Mouse (Mus musculus): ENCODE data around the gene Prkcz.

Prkcz gene

GRCm38 (mm10) chr4:155361303-155361791 lies at the start of gene Prkcz:
Prkcz (minus strand) TSS chr4:155361361.
- peak; percentile 28 for DNase-seq

DNA sequence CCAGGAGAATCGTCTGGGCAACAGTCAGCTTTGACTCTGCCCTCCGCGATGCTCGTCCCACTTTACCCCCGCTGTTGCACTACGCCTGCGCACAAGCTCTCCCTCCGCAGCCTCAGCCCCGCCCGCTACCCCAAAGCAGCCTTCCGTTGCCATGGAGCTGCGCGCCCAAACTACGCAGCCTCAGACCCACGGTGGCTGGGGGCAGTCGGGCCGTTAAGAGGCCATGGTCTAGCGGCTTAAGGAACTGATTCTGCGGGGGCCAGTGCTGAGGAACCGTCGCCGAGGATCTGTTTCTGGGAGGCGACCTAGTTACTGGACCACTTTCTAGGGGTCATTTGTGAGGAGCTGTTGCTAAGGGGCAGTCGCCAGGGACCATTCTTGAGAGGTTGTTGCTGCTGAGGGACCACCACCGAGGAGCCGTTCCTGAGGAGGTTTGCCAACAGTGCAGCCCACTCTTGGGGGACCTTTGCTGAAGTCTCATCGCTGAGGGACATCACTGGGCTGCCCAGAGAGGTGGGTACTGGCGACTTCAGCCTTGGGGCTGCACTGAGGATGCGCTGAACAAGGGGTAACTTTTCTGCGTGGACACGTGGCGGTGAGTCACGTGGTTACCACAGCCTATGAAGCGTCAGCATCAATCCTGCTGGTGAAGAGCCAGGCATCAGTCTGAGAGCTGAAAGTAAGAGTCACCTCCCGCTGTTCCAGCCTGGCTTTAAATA lies 48.1 kb upstream of the Prkcz start, which contains the start of gene Cfap74:
Gene Cfap74, plus strand, starts transcription at position 133 of the 719 bp plus-strand sequence.
- DNase-seq = peak; percentile 81

GRCm38 (mm10) chr4:155408695-155409057 lies 47.5 kb upstream of the Prkcz start:
- DNase-seq = no peak

DNA sequence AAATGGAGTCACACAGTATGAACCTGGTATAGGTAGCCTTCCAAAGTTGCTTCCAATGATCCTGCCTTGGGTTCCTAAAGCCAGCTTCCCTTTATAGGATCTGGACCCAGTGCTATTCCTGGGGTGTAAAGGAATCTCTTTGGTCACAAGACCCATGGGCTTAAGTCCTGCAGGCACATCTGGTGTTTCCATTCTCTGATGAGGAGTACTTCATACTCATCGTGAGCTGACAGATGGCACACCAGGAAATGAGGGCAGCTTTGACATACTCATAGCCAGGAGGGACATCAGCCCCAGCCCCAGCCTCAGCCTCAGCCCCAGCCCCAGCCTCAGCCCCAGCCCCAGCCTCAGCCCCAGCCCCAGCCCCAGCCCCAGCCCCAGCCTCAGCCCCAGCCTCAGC lies 41.3 kb upstream of the Prkcz start:
- DNase-seq = no peak

GRCm38 (mm10) chr4:155401121-155401520 lies 40.0 kb upstream of the Prkcz start:
- no peak for DNase-seq

- DNase-seq = no peak
Measured at GRCm38 (mm10) chr4:155398222-155398540, 37.0 kb upstream of the Prkcz start.

- peak; percentile 38 for DNase-seq
Measured at GRCm38 (mm10) chr4:155397511-155398221, 36.5 kb upstream of the Prkcz start, which contains the start of gene Gabrd. Gabrd (minus strand) TSS chr4:155398112.

DNA sequence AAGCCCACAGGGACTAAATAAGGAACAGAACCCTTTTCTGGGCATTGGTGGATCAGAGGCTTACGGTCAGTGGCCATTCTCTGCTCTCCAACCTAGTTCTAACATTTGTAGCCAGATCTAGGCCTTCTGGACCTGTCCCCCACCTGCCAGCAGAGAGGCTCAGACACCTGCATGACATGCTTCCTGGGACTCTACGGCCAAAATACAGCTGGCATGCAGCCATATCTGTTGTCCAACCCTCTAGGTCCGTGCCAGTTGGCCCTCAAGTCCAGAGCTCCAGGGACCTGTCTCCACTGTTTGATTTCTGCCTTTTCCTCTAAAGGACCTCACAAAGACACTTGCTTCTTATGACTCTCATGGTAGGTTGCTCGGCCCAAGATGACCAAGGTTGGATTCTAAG lies 35.6 kb upstream of the Prkcz start:
- no peak for DNase-seq

DNA sequence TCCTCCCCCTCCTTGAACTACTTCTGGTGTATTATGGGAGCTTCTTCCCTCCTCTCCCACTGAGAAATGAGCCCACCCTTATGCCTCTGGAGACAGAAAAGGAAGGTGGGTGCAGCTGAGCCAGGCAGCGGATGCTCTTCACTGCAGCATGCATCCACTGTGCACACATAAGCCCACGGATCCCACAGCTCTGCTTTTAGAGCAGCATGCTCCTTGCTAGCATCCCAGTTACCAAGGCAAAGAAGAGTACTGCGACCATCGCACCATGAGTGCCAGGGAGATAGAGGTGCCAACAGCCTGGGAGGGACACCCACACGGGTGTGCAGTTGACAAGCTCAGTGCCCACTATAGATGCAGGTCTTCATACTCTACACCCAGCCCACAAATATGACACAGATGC lies 34.3 kb upstream of the Prkcz start:
- DNase-seq = no peak

- DNase-seq = no peak
Measured at GRCm38 (mm10) chr4:155387166-155387565, 26.0 kb upstream of the Prkcz start.

DNA sequence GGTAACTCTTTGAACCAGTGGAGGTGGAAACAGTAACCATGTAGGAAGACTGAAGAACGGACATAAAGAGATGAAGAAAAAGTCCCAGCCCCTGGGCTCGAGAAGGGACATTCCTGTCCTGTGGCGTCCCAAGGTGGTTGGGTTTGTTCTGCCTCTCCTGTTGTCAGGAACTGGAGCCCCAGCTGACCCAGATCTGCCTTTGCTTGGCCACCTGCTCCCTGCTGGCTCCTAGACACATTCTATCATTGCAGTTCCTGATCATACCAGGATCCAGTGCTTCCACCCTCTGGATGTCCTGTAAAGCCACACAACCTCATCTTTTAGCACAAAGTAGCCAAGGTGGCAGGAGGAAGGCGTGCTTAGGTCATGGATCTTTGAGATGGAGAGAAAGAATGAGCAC lies 22.2 kb upstream of the Prkcz start:
- DNase-seq = no peak

DNA sequence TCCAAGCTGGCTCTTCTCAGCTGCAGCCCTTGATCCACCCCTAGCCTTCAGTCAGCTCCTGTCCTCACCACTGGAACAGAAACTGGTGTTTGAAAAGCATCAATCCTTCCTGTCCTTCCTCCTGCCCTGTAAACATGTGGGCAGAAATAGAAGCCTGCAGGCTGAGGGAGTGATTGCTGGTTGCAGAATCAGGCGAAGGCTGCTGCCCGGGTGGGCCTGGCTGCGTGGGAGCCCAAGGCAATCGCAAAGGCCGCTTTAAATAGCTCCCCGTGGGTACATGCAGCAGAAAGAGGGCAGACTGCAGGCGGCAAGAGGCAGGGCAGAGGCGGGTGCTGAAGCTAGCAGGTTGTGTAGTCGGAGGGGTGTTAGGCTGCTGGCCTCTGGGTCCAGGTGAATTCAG lies 21.6 kb upstream of the Prkcz start:
- DNase-seq = no peak

GRCm38 (mm10) chr4:155381974-155382373 lies 20.8 kb upstream of the Prkcz start:
- DNase-seq = no peak

DNA sequence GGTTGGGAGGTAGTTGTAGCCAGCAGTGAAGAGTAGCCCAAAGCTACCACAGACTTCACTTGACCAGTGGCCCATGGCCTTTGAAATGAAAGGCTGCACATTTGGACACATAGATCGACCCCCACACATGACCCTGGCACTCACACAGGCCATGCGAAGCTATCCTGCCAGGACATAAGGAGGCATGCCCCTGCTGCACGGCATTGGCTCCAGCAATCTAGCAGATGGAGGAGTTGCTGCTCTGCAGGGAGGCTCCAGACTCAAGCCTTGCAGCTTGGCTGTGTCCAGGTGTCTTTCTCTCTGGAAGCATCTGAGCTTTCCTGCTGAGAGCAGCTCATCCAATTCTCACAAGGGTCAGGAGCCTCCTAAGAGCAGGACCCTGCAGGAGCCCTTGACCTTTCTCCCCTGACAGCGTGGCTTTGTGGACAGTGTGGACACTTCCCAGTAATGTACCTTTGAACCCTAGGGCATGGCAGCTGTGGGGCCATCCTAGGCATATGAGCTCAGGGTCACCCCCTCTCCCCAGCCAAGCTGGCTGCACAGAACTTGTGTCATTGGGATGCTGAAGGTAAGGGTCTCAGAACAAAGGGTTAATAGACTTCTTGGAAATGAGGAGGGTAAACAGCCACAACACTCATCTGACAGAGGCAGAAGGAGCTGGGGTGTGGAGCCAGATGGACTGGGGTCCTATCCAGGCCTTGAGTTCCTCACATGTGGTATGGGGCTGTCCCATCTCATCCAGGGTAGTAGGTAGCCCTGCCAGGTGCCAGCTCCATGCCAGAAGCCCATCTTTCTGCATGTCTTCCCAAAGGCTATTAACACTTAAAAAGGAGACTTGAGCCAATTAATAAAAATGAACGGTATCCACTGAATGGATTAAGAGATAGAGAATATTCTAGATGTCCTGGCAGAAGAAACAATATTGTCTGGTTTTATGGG lies 10.9 kb upstream of the Prkcz start:
- no peak for DNase-seq

DNA sequence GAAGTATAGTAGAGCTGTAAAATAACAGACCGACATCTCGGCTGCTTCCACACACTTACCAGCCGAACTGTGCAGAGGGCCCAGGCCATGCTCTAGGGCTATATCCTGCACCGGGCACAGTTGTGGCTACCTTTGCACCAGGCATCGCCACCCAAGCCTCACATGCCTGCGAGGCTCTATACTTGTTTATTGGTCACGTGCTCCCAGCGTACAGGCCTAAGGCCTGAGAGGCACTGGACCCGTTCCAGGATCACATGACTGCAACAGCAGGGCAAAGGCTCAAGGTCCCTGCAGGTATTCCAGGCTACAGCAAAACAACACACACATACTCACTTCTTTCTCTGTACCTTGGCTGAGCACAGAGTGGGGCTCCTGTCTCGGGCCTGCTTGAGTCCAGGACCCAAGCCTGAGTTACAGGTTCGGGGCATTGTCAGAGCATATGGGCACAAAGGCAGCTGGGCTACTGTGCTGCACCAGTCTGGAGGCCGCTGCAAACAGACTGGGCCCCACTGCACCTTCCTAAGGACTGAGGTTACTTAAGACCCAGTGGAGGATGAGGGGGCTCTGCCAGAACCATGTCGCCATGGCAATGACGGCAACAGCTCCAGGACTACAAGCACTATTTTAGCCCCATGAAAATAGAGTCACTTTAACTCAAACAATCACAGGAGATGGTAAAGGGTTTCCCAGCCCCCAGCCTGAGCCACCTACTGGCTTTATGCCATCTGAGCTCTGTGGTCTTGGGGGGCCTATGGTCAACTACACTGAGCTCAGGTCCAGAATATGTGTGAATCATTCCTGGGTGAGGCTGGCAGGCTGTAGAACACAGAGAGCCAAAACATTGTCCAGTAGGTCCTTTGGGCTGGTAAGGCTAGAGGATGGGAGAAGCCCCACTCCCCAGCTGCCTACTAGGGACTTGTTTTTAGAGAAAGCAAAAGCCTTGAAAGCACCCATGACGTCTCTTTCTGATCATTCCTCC lies 9.9 kb upstream of the Prkcz start:
- DNase-seq = no peak

- peak; percentile 86 for DNase-seq
Measured at GRCm38 (mm10) chr4:155368684-155369083, 7.5 kb upstream of the Prkcz start.

DNA sequence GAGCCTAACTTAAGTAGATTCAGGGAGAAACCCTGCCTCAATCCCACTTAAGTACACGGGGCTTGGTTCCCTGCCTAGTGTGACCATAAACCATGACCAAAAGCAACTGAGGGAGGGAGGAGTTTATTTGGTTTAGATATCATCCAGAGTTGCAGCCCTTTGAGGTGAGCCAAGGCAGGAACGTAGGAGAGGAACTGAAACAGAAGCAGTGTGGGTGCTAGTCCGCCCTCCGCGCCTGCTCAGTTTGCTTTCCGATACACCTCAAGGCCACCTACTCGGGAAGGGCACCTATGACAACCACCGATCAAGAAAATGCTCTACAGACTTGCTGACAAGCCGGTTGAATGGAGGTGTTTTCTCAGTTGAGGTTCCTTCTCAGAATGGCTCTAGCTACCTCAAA lies 6.6 kb upstream of the Prkcz start:
- no peak for DNase-seq

GRCm38 (mm10) chr4:155366784-155367183 lies 5.6 kb upstream of the Prkcz start:
- DNase-seq = no peak

GRCm38 (mm10) chr4:155362443-155362842 lies 1.3 kb upstream of the Prkcz start:
- DNase-seq = no peak

- no peak for DNase-seq
Measured at GRCm38 (mm10) chr4:155360856-155361255, 305 bp downstream of the Prkcz start.

- DNase-seq = no peak
Measured at GRCm38 (mm10) chr4:155359560-155360464, 1.3 kb downstream of the Prkcz start.
